Comparison of ENCODE assay signal across 13 mouse cellular contexts in genomic region chr10:121016711-121017503, GRCm38 (mm10). TPM values are rescaled to one million over a fixed set of nuclear protein-coding genes. Genes with fewer than 3 reads are reported as not detected.
DNase-seq lines count a peak whose midpoint lies in the region; ATAC-seq lines count a peak whose summit lies in the region.
"Had no signal": no experiment of that assay in that cellular context is flagged by ENCODE, and none has a peak within 500 bp of the region (broad histone marks: within the 10 kb centered on the region; RNA-seq: fewer than 3 reads in every experiment).

No protein-coding gene starts in this region.

- peaks cover 18% of the 10 kb centered on the region for H3K4me1 ChIP-seq in heart, embryonic 12.5 days (replicated peaks)
- no peaks in the 10 kb centered on the region for H3K4me1 ChIP-seq in forebrain, embryonic 14.5 days (ENCODE audit: control insufficient read depth, insufficient read depth, low read length)

- 0 out of 2 replicates have a peak overlapping the region, but pooled peaks have one; percentile 12 for H3K4me3 ChIP-seq in heart, embryonic 12.5 days
- no peak overlapping the region for H3K4me3 ChIP-seq in forebrain, embryonic 14.5 days (ENCODE audit: low read depth, low read length)
- H3K4me3 ChIP-seq: myocyte had no signal

- 0 out of 2 replicates have a peak overlapping the region, but pooled peaks have one; percentile 32 for H3K27ac ChIP-seq in heart, embryonic 12.5 days (ENCODE audit: poor library complexity, severe bottlenecking)
- H3K27ac ChIP-seq in forebrain, embryonic 14.5 days (ENCODE audit: low read depth, low read length), result no peak overlapping the region

- no peaks in the 10 kb centered on the region for H3K27me3 ChIP-seq in heart, embryonic 12.5 days (replicated peaks)
- H3K27me3 ChIP-seq in forebrain, embryonic 14.5 days (replicated peaks; ENCODE audit: control insufficient read depth, insufficient read depth, low read length), result no peaks in the 10 kb centered on the region

- DNase-seq in heart, adult 8-10 months (ENCODE audit: low spot score), result no peak
- DNase-seq in testis, postnatal 10 days (ENCODE audit: low spot score), result peak; percentile 60
- no peak for DNase-seq in testis, postnatal 14 days (ENCODE audit: low spot score)
- peak; percentile 58 for DNase-seq in forebrain, embryonic 14.5 days (ENCODE audit: low spot score)
- no peak for DNase-seq in left cerebral cortex, adult 8-10 months (ENCODE audit: low spot score in 2 of 2)
- no peak for DNase-seq in urinary bladder, adult 2 months (ENCODE audit: low spot score)
- DNase-seq in urinary bladder, postnatal 25 days (ENCODE audit: low spot score), result no peak
- DNase-seq: B cell, adult 2 months; cerebellum, adult 2 months; kidney, adult 9 months; lung, adult 2 months had no signal

- no peak overlapping the region for H3K9ac ChIP-seq in heart, embryonic 12.5 days
- no peak overlapping the region for H3K9ac ChIP-seq in forebrain, embryonic 14.5 days (ENCODE audit: low read length)

- H3K9me3 ChIP-seq in heart, embryonic 12.5 days (replicated peaks), result peaks cover 10% of the 10 kb centered on the region
- peaks cover 6% of the 10 kb centered on the region for H3K9me3 ChIP-seq in forebrain, embryonic 14.5 days (replicated peaks; ENCODE audit: control insufficient read depth, low read length)

- H3K4me2 ChIP-seq in heart, embryonic 12.5 days, result peak overlapping the region; percentile 47
- no peak overlapping the region for H3K4me2 ChIP-seq in forebrain, embryonic 14.5 days (ENCODE audit: low read length)

- 16% methylated on average over 18 of the region's 18 CpGs for WGBS in heart, embryonic 12.5 days
- WGBS in forebrain, embryonic 14.5 days, result 39% methylated on average over 18 of the region's 18 CpGs

- ATAC-seq in heart, embryonic 12.5 days (ENCODE audit: insufficient number of reproducible peaks, low FRiP score), result no peak
- ATAC-seq in forebrain, embryonic 14.5 days, result peak; percentile 54

- no peaks in the 10 kb centered on the region for H3K36me3 ChIP-seq in heart, embryonic 12.5 days
- H3K36me3 ChIP-seq in forebrain, embryonic 14.5 days (ENCODE audit: control insufficient read depth, insufficient read depth, low read length), result no peaks in the 10 kb centered on the region

RNA-seq across cellular contexts. Expression of gene Wif1, which starts 16.9 kb away (rescaled TPM):
- 2.9 and 3.7 TPM in 2 replicates for polyA plus RNA-seq in heart, embryonic 12.5 days (2016; fragmentation: Nextera tagmentation; extraction: Ambion mirVana)
- 1 to 10 TPM; 2.2 to 5.2 (median 3.0) TPM for total RNA-seq in heart, adult 8-10 months (2022)
- polyA plus RNA-seq in forebrain, embryonic 14.5 days (2014; fragmentation: Nextera tagmentation; extraction: Ambion mirVana), result 5.0 and 5.8 TPM in 2 replicates
- total RNA-seq in left cerebral cortex, adult 8-10 months (2022), result 1 to 10 TPM; 1.0 to 1.8 (median 1.3) TPM
- polyA plus RNA-seq in urinary bladder, adult 2 months (2012; rRNA removed), result 5.3 and 6.0 TPM in 2 replicates

RNA-seq across cellular contexts. Expression of gene Lemd3, which starts 37.8 kb away (rescaled TPM):
- polyA plus RNA-seq in heart, embryonic 12.5 days (2016; fragmentation: Nextera tagmentation; extraction: Ambion mirVana), result 3.3 and 4.1 TPM in 2 replicates
- total RNA-seq in heart, adult 8-10 months (2022), result 10 to 100 TPM; 10.6 to 13.1 (median 12.5) TPM
- polyA plus RNA-seq in forebrain, embryonic 14.5 days (2014; fragmentation: Nextera tagmentation; extraction: Ambion mirVana), result 5.4 and 5.9 TPM in 2 replicates
- total RNA-seq in left cerebral cortex, adult 8-10 months (2022), result 10 to 100 TPM; 31.1 to 34.6 (median 33.7) TPM
- 7.9 and 8.2 TPM in 2 replicates for polyA plus RNA-seq in urinary bladder, adult 2 months (2012; rRNA removed)

Comparison
In these comparisons a context has a peak if more than half of its experiments do, and no peak if none do; other contexts are left out.
1. DNase-seq: peak in testis, postnatal 10 days (single experiment) and forebrain, embryonic 14.5 days (single experiment); none in heart, adult 8-10 months (single experiment), testis, postnatal 14 days (single experiment), left cerebral cortex, adult 8-10 months (0 of 2), urinary bladder, adult 2 months (single experiment) and urinary bladder, postnatal 25 days (single experiment).